Mouse (Mus musculus) limb, embryonic 11.5 days (tissue): ENCODE data around the gene Dock1. TPM values are rescaled to one million over a fixed set of nuclear protein-coding genes. Genes with fewer than 3 reads are reported as not detected.

ENCODE experiments used
- ATAC-seq: fragments of 200-750 bp; cut with Nextera tagmentation; 2 replicates; pipeline ENCODE4 v1.8.0; 2017; ENCODE audit warnings: low read depth; ENCODE audit not compliant: insufficient number of reproducible peaks, low FRiP score, low TSS enrichment
- DNase-seq: peaks from one replicate; pipeline ENCODE4 v3.0.0-alpha.2; 2015; ENCODE audit warnings: low spot score
- H3K27ac ChIP-seq: fragments of 300-500 bp; sonication (generic); replicated peaks from 2 replicates; pipeline ENCODE4 v1.5.1; 2014; ENCODE audit warnings: low read depth, mild to moderate bottlenecking, low read length
- H3K27me3 ChIP-seq: fragments of 300-500 bp; sonication (generic); 2 replicates; pipeline ENCODE4 v1.6.1; 2014; ENCODE audit warnings: mild to moderate bottlenecking, low read length, mixed read lengths; ENCODE audit not compliant: control insufficient read depth, insufficient read depth
- H3K36me3 ChIP-seq: fragments of 300-500 bp; sonication (generic); 2 replicates; pipeline ENCODE4 v1.6.1; 2014; ENCODE audit warnings: mild to moderate bottlenecking, low read length, moderate library complexity, mixed read lengths; ENCODE audit not compliant: control insufficient read depth, insufficient read depth
- H3K4me1 ChIP-seq: fragments of 300-500 bp; sonication (generic); 2 replicates; pipeline ENCODE4 v1.6.1; 2014; ENCODE audit warnings: low read length, mixed read lengths; ENCODE audit not compliant: control insufficient read depth, insufficient read depth
- H3K4me2 ChIP-seq: fragments of 300-500 bp; sonication (generic); 2 replicates; pipeline ENCODE4 v1.6.1; 2014; ENCODE audit warnings: low read depth, mild to moderate bottlenecking, moderate library complexity; ENCODE audit not compliant: severe bottlenecking
- H3K4me3 ChIP-seq: fragments of 300-500 bp; sonication (generic); 2 replicates; pipeline ENCODE4 v1.5.1; 2014; ENCODE audit warnings: low read depth, low read length
- H3K9ac ChIP-seq: fragments of 300-500 bp; sonication (generic); 2 replicates; pipeline ENCODE4 v1.6.1; 2014; ENCODE audit warnings: mild to moderate bottlenecking, low read length
- H3K9me3 ChIP-seq: fragments of 300-500 bp; sonication (generic); 2 replicates; pipeline ENCODE4 v1.6.1; 2016; ENCODE audit warnings: low read length; ENCODE audit not compliant: control insufficient read depth
- WGBS: fragments of 180-500 bp; shearing (Covaris S2); extraction: QIAGEN DNeasy Blood & Tissue Kit; methylation state at CpG from one replicate; pipeline ENCODE4 v1.1.7; 2014; 5-methylcytosine and 5-hydroxymethylcytosine counted together
- polyA plus RNA-seq: library from polyadenylated mRNA; unstranded; fragments of >200 nt; fragmentation: Nextera tagmentation; extraction: Ambion mirVana; gene quantifications from 2 replicates; pipeline ENCODE4 v1.2.1, GENCODE M21; 2014

The Dock1 gene
- polyA plus RNA-seq, 1 experiment from 2014 or later = 42.7 TPM

DNA sequence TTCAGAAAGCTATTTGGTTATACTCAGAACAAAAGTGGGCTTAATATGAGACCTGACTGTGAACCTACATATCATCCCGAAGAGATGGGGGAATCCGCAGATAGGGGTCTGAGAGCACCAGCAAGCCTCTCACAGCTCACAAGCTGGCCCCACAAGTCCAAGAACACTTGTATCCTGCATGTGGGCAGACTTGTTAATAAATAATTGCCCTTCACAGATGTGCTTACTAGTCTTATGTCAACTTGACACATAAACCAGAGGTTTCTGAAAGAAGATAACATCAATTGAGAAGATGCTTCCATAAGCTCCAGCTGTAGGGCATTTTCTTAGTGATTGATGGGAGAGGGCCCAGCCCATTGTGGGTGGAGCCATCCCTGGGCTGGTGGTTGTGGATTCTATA lies 379.0 kb downstream of the Dock1 start:
- ATAC-seq = no peak
- WGBS = 96% methylated on average over 2 of the region's 2 CpGs

DNA sequence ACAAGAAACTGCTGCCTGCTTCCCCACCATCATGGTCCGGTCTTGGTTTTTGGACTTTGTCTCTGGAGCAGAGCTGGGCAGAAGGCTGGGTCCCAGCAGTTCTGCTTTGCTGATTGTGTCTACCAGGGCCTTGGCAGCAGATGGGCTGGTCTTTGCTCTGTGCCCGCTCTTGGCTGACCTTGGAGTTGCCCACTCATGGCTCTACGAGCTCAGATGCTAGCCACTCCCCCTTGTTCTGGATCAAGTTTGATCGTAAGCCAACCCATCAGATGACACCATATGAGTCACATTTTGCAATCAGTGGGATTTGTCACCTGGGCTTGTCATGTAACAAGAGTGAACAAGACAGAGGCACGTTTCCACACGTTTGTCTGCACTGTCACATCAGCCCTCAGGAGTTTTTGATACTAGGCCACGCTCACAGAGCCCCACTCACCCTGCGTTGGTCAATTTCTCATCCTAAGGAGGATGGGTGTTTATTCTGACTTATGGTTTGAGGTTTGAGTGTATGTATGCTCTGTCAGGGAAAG lies 382.8 kb downstream of the Dock1 start:
- Histone ChIP-seq H3K27me3 (no peaks in the 10 kb centered on the region), H3K4me1 (no peaks in the 10 kb centered on the region), H3K36me3 (no peaks in the 10 kb centered on the region), H3K4me3 (no peak overlapping the region), H3K4me2 (no peak overlapping the region), H3K9me3 (no peaks in the 10 kb centered on the region), H3K9ac (no peak overlapping the region), H3K27ac (no peak overlapping the region)
- no peak for ATAC-seq
- no peak for DNase-seq
- WGBS = 89% methylated on average over 8 of the region's 8 CpGs

More for the DNA sequence above, 379.0 kb downstream of the Dock1 start:
- no peak for DNase-seq
- no peaks in the 10 kb centered on the region for H3K36me3 ChIP-seq
- no peaks in the 10 kb centered on the region for H3K9me3 ChIP-seq
- H3K27me3 ChIP-seq = no peaks in the 10 kb centered on the region
- H3K4me2 ChIP-seq = no peak overlapping the region
- H3K27ac ChIP-seq = no peak overlapping the region
- H3K4me1 ChIP-seq = no peaks in the 10 kb centered on the region
- H3K4me3 ChIP-seq = no peak overlapping the region
- no peak overlapping the region for H3K9ac ChIP-seq

DNA sequence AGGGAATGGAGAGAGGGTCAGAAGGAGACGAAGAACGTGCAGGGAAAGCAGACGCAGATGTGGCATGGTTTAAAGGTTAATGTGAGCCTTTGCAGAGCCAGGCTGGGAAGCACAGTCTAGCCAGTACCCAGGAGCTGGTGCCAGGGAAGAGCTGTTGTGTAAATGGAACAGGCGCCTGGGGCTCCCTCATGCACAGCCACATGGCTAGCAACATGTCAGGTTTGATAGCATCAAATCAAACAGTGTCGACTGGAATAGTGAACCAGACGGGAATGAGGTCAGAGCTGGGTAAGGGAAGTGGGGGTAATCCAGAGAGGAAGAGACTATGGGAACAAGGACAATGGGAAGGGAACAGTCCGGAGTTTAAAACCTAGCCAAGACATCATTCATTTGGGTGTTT lies 384.2 kb downstream of the Dock1 start:
- Histone ChIP-seq H3K9me3 (no peaks in the 10 kb centered on the region), H3K36me3 (no peaks in the 10 kb centered on the region), H3K4me2 (no peak overlapping the region), H3K9ac (no peak overlapping the region), H3K27me3 (no peaks in the 10 kb centered on the region), H3K4me1 (no peaks in the 10 kb centered on the region), H3K27ac (no peak overlapping the region), H3K4me3 (no peak overlapping the region)
- WGBS = 86% methylated on average over 7 of the region's 7 CpGs
- ATAC-seq = no peak
- no peak for DNase-seq

DNA sequence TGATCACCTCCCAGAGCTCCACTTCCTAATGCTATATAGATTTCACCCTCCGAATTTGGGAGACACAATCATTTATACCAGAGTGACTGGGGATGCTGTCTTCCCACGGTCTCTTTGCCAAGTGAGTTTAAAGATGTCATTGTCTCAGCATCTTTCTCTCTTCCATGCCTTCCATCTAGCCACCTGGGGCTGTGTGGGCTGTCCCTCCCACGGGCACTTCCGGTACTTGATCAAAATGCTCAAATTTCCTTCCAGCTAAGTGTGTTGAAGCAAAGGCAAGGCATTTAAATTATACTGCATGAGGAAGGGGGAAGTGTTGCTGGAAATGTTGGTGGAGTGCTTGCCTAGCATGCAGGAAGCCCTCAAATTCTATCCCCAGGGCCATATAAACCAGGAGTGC lies 388.6 kb downstream of the Dock1 start:
- H3K4me1 ChIP-seq = no peaks in the 10 kb centered on the region
- H3K27ac ChIP-seq = no peak overlapping the region
- no peaks in the 10 kb centered on the region for H3K27me3 ChIP-seq
- H3K9ac ChIP-seq = no peak overlapping the region
- no peaks in the 10 kb centered on the region; the same call in 1 of the 2 replicates for H3K36me3 ChIP-seq
- no peak overlapping the region for H3K4me2 ChIP-seq
- H3K4me3 ChIP-seq = no peak overlapping the region
- no peaks in the 10 kb centered on the region for H3K9me3 ChIP-seq
- no peak for ATAC-seq
- WGBS = 87% methylated on average over 4 of the region's 4 CpGs
- DNase-seq = no peak

- no peak overlapping the region for H3K27ac ChIP-seq
- H3K4me1 ChIP-seq = no peaks in the 10 kb centered on the region
- no peaks in the 10 kb centered on the region; the same call in 1 of the 2 replicates for H3K36me3 ChIP-seq
- WGBS = 90% methylated on average over 3 of the region's 3 CpGs
- no peaks in the 10 kb centered on the region for H3K27me3 ChIP-seq
- ATAC-seq (no peak), DNase-seq (no peak)
- no peak overlapping the region for H3K4me3 ChIP-seq
- no peaks in the 10 kb centered on the region for H3K9me3 ChIP-seq
- no peak overlapping the region for H3K4me2 ChIP-seq
- no peak overlapping the region for H3K9ac ChIP-seq
Observed at GRCm38 (mm10) chr7:135059562-135059961, 389.1 kb downstream of the Dock1 start.

- no peak overlapping the region for H3K27ac ChIP-seq
- H3K27me3 ChIP-seq = no peaks in the 10 kb centered on the region
- ATAC-seq = no peak
- 83% methylated on average over 5 of the region's 5 CpGs for WGBS
- no peaks in the 10 kb centered on the region; the same call in 1 of the 2 replicates for H3K36me3 ChIP-seq
- no peak overlapping the region for H3K9ac ChIP-seq
- H3K4me2 ChIP-seq = no peak overlapping the region
- H3K4me3 ChIP-seq = no peak overlapping the region
- no peaks in the 10 kb centered on the region for H3K4me1 ChIP-seq
- no peak for DNase-seq
- H3K9me3 ChIP-seq = no peaks in the 10 kb centered on the region
Observed at GRCm38 (mm10) chr7:135063886-135064285, 393.4 kb downstream of the Dock1 start.

GRCm38 (mm10) chr7:135065301-135065700 lies 394.8 kb downstream of the Dock1 start:
- H3K9ac ChIP-seq = no peak overlapping the region
- H3K27me3 ChIP-seq = no peaks in the 10 kb centered on the region
- H3K9me3 ChIP-seq = no peaks in the 10 kb centered on the region
- 68% methylated on average over 5 of the region's 5 CpGs for WGBS
- no peaks in the 10 kb centered on the region for H3K4me1 ChIP-seq
- no peak overlapping the region for H3K27ac ChIP-seq
- no peak overlapping the region for H3K4me2 ChIP-seq
- H3K4me3 ChIP-seq = no peak overlapping the region
- no peak for ATAC-seq
- no peak for DNase-seq
- no peaks in the 10 kb centered on the region; the same call in 1 of the 2 replicates for H3K36me3 ChIP-seq

DNA sequence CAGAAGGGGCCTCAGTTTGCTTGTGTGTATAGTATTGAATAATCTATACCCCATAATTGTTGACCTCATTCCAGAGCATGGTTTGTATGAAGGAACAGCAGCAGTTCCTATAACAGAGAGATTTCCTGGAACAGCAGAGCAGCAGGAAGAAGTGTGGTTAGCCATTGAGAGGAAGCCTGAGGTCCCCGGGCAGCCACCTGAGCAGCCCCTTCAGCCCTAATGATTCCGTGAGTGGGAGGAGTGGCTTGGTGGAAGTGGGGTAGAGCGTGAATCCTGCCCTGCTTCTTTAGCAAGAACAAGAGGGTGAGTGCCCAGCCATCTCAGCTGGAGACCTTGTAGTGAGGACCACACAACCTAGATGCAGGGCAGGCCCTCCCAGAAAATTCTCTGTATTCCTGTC lies 398.4 kb downstream of the Dock1 start:
- H3K9ac ChIP-seq = no peak overlapping the region
- DNase-seq = no peak
- no peaks in the 10 kb centered on the region for H3K4me1 ChIP-seq
- no peak overlapping the region for H3K4me2 ChIP-seq
- no peak overlapping the region for H3K27ac ChIP-seq
- no peak for ATAC-seq
- no peaks in the 10 kb centered on the region for H3K36me3 ChIP-seq
- H3K4me3 ChIP-seq = no peak overlapping the region
- H3K27me3 ChIP-seq = no peaks in the 10 kb centered on the region
- 89% methylated on average over 3 of the region's 3 CpGs for WGBS
- no peaks in the 10 kb centered on the region for H3K9me3 ChIP-seq

DNA sequence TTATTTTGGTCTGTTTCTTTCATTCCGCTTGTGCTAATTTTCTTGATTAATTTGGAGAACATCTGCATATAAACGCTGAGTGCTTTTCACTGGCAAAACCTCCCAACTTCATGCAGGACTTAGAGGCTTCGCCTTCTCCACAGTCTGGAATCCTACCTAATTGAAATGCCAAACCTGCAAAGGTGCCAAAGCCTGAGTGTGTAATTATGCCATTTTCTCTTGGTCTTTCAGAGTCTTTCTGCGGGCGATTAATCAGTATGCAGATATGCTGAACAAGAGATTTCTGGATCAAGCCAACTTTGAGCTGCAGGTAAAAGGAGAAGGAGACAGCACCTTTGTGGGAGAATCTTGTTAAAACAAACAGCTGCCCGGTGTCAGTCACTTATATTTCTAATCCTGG lies 406.4 kb downstream of the Dock1 start:
- Histone ChIP-seq H3K36me3 (no peaks in the 10 kb centered on the region; the same call in 1 of the 2 replicates), H3K27me3 (no peaks in the 10 kb centered on the region), H3K4me1 (no peaks in the 10 kb centered on the region), H3K9me3 (no peaks in the 10 kb centered on the region), H3K4me2 (no peak overlapping the region), H3K27ac (no peak overlapping the region), H3K9ac (no peak overlapping the region), H3K4me3 (no peak overlapping the region)
- ATAC-seq (no peak), DNase-seq (no peak)
- WGBS = 90% methylated on average over 6 of the region's 6 CpGs
